Mouse (Mus musculus) CD4-positive naive resting alpha-beta T cell, adult 57 days (primary cell): Measurements from ENCODE around the gene Polr3e. TPM values are rescaled to one million over a fixed set of nuclear protein-coding genes. Genes with fewer than 3 reads are reported as not detected.

ENCODE experiments used
- total RNA-seq: library from RNA; stranded (reverse); gene quantifications from one replicate; pipeline ENCODE4 v1.2.4, GENCODE M21; 2023

Polr3e gene
- 37.6 TPM for total RNA-seq

GRCm38 (mm10) chr7:120917592-120918461 is at the start of gene Polr3e:
TSS of gene Polr3e (plus strand) at chr7:120917744.

DNA sequence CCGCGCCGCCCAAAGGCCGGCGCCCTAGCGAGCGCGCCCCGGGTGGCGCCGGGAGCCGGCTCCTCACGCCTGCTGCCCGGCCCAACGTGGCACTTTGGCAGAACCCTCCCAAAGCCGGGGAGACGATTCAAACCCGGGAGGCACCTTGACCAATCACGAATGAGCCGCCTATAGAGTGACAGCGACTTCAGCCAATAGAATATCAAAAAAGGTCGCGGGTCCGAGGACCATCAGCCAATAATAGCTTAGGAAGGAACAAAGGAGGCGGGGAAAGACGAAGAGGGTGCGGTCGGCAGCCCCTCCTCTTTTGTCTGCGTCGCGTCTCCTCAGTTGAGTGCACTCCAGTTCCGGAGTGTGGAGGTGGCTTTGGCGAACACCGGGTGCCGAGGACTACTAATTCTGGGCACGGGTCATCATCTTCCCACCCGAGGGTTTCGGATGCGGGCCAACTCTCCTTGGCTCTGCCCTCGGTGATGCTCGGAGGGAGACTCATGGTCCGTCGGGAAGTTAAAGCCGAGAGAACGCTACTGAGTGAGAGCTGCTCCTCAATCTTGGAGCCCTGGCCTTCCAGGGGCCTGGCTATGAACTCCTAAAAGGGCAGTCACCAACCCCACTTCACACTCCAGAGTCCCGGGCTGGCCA is 64.8 kb downstream of the Polr3e start, which contains the start of the genes Cdr2 and Mfsd13b:
Gene Cdr2, minus strand, starts transcription at position 113 of the 642 bp plus-strand sequence.
Gene Mfsd13b, plus strand, starts transcription at position 310 of the 642 bp plus-strand sequence.

Other genes with a start within 250 kb of the Polr3e start
- gene Pdzd9, start 247.4 kb upstream of the Polr3e start, total RNA-seq = not detected
- 16.8 TPM for gene Mosmo, start 240.1 kb upstream of the Polr3e start, total RNA-seq
- gene Vwa3a, start 178.4 kb upstream of the Polr3e start, total RNA-seq = 0.21 TPM
- not detected for gene Gm5737, start 105.4 kb upstream of the Polr3e start, total RNA-seq
- 10.1 TPM for gene Eef2k, start 74.9 kb upstream of the Polr3e start, total RNA-seq
- 31.1 TPM for gene Cdr2, start 64.6 kb downstream of the Polr3e start, total RNA-seq
- not detected for gene Mfsd13b, start 64.8 kb downstream of the Polr3e start, total RNA-seq
- 105 TPM for gene Mettl9, start 116.7 kb downstream of the Polr3e start, total RNA-seq
- 2.9 TPM for gene Igsf6, start 156.8 kb downstream of the Polr3e start, total RNA-seq
- 3.1 TPM for gene Otoa, start 163.9 kb downstream of the Polr3e start, total RNA-seq